Mouse (Mus musculus): ENCODE data around the gene Gm28053. TPM values are rescaled to one million over a fixed set of nuclear protein-coding genes. Genes with fewer than 3 reads are reported as not detected.
A peak's percentile ranks its signal among the peaks of the same experiment; 100 is the strongest.

Gm28053 gene
- polyA plus RNA-seq, 1 experiment from 2014 or later, result 0.94 TPM

DNA sequence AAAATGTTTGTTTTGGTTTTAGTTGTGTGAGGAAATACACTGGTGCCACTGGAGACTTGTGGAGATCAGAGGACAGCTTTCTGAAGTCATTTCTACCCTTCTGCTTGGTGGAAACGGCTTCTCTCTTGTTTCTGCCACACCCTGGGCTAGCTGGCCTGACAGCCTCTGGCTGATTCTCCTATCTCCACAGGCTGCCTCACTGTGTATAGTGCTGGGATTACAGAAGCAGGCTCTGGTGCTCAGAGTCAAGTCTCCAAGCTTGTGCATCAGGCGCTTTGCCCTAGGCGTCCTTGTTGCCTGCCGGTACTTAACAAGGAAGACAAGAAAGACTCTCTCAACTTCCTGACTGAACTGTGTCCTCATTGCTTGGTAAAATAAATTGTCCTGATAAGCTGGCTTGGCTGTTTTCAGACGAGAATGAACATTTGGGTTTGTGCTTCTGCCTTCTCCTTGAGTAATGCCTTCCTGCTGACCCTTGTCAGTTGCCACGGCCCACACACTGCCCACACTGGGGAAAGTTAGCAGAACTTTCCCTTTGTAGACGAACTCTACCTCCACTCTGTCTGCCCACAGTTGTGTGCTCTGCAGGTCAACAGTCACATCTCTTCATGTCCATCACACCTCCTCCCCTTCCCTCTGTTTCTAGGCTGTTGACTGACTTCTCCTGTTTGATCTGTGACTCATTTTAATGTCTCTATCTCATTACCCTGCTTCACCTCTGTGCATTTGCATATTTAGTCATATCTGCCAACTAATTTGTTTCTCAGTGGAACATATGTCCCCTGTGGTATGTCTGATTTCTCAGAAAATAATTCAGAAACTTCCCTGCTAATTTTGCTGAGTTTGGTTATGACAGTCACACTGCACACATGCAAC is 28.9 kb downstream of the Gm28053 start:
- 53% methylated on average over 7 of the region's 7 CpGs for WGBS

DNA sequence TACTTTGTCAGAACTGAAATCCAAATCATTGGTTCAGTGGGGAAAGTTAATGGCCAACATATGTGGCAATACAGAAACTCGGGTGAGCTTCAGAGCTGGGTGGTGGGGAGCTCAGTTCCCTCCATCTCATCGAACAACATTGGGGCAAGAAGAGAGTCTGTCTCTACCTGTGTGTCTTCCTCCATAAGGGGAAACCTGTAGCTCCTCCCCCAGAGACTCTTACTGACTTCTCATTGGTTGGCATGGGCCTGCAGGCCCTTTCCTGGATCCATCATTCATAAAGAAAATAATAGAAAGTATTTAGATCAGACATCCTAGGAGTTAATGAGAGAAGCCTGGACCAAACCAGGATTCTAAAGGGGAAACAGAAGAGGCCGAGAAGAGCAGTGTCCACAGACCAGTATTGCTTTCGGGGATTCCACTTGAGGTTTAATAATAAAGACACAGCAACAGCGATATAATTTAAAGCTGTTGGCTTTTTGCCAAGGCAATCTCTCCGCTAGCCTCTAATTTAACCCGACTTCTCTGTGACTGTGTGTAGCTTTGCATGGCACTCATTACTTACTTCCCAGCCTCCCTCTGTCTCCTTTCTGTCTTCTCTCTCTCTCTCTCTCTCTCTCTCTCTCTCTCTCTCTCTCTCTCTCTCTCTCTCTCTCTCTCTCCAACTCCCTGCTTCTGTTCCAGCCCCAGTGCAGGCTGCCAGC is 45.3 kb downstream of the Gm28053 start:
- no peak overlapping the region for H3K27ac ChIP-seq
- H3K27me3 ChIP-seq, result no peaks in the 10 kb centered on the region
- H3K9ac ChIP-seq, result no peak overlapping the region
- H3K4me3 ChIP-seq, result no peak overlapping the region
- whole genome bisulfite sequencing, result 42% methylated on average over 7 of the region's 7 CpGs
- no peaks in the 10 kb centered on the region for H3K4me1 ChIP-seq
- no peak for ATAC-seq (ENCODE audit: low FRiP score, low read depth)
- no peak overlapping the region for H3K4me2 ChIP-seq (replicated peaks)
- H3K9me3 ChIP-seq, result peaks cover 3% of the 10 kb centered on the region
- H3K36me3 ChIP-seq, result no peaks in the 10 kb centered on the region

More for the DNA sequence above, 28.9 kb downstream of the Gm28053 start:
- no peaks in the 10 kb centered on the region for H3K9me3 ChIP-seq
- no peak for ATAC-seq (ENCODE audit: low FRiP score, low read depth)
- H3K27me3 ChIP-seq, result peaks cover 37% of the 10 kb centered on the region
- H3K27ac ChIP-seq, result no peak overlapping the region
- no peak overlapping the region for H3K4me3 ChIP-seq
- peaks cover 8% of the 10 kb centered on the region for H3K4me1 ChIP-seq
- H3K9ac ChIP-seq, result no peak overlapping the region
- H3K4me2 ChIP-seq (replicated peaks), result no peak overlapping the region
- no peaks in the 10 kb centered on the region for H3K36me3 ChIP-seq

DNA sequence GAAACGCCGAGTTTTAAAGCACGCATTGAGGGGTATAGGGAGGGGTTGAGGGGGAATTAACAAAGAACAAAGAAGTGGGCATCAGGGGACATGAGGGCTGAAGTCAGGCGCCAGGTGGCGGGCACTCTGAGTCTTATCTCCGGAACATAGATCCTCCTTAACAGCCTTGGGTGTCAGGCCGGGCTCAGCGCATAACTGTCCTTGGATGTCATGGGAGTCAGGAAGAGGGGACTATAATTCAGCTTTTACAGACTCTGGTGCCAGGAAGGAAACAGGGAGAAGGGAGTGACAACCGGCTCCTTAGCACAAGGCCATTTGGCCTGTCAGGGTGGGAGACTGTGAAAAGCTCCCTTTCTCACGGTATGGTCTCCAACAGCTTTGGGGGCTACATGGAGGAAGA is 46.1 kb downstream of the Gm28053 start:
- ATAC-seq (ENCODE audit: low FRiP score, low read depth), result no peak

DNA sequence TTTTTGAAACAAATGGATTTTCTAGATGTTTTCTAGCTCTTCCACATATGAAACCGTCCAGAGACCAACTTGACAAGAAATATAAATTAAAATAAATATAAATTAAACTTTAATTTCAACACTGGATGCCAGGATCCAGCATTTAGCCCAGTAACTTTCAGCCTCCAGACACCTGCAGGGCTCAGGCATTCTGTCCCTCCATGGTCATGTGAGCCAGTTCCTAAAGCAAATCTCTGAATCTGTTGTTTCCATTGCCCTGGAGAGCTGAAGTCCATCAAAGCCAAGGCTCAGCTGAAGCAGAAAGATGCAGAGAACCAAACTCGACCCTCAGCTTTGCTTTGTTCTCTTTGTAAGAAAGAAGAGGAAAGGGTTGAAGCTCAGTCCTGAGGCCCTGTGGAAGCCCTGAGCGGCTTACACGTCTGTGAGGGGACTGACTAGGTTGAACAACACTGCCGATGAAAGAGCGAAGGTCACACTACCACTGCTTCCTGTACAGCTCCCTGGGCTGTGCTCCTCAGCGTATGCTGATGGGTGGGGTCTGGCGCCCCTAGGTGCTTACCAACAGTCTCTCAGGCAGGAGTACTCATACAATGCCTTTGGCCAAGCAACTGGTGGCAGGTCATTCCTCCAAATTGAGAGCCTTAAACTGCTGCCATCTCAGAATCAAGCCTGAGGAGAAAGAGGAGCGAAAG is 49.9 kb downstream of the Gm28053 start:
- WGBS, result 78% methylated on average over 9 of the region's 9 CpGs
- no peak overlapping the region for H3K4me3 ChIP-seq
- peaks cover 3% of the 10 kb centered on the region for H3K9me3 ChIP-seq
- no peaks in the 10 kb centered on the region for H3K27me3 ChIP-seq
- no peak overlapping the region for H3K9ac ChIP-seq
- no peaks in the 10 kb centered on the region for H3K4me1 ChIP-seq
- no peak overlapping the region for H3K27ac ChIP-seq
- no peak overlapping the region for H3K4me2 ChIP-seq (replicated peaks)
- no peaks in the 10 kb centered on the region for H3K36me3 ChIP-seq
- no peak for ATAC-seq (ENCODE audit: low FRiP score, low read depth)

More for the DNA sequence above, 46.1 kb downstream of the Gm28053 start:
- no peak overlapping the region for H3K4me3 ChIP-seq
- H3K27ac ChIP-seq, result no peak overlapping the region
- H3K4me2 ChIP-seq (replicated peaks), result no peak overlapping the region
- peaks cover 3% of the 10 kb centered on the region for H3K9me3 ChIP-seq
- H3K4me1 ChIP-seq, result no peaks in the 10 kb centered on the region
- H3K36me3 ChIP-seq, result no peaks in the 10 kb centered on the region
- H3K9ac ChIP-seq, result no peak overlapping the region
- 91% methylated on average over 10 of the region's 10 CpGs for WGBS
- H3K27me3 ChIP-seq, result no peaks in the 10 kb centered on the region

DNA sequence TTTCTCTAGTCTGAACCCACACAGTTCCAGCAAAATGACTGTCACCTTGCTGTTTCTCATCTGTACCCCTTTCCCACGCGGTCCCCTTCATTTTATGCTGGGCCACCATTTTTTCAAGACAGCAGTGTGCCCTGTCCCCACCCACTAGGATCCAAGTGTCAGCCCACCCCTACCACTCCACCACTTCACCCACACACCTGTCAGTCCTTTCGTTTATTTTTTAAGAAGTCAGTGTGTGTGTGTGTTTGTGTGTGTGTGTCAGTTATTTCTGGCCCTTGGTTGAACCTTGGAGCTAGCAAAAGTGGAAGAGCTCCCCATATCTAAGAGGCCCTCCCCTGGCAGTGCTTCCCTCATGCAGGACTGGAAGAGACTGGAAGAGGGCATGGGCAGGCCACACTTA is 50.5 kb downstream of the Gm28053 start:
- Histone ChIP-seq H3K36me3 (no peaks in the 10 kb centered on the region), H3K9ac (no peak overlapping the region), H3K4me3 (no peak overlapping the region), H3K9me3 (peaks cover 3% of the 10 kb centered on the region), H3K27ac (no peak overlapping the region), H3K4me2 (replicated peaks) (no peak overlapping the region), H3K27me3 (no peaks in the 10 kb centered on the region), H3K4me1 (no peaks in the 10 kb centered on the region)
- no peak for ATAC-seq (ENCODE audit: low FRiP score, low read depth)
- WGBS, result 80% methylated on average over 3 of the region's 3 CpGs

DNA sequence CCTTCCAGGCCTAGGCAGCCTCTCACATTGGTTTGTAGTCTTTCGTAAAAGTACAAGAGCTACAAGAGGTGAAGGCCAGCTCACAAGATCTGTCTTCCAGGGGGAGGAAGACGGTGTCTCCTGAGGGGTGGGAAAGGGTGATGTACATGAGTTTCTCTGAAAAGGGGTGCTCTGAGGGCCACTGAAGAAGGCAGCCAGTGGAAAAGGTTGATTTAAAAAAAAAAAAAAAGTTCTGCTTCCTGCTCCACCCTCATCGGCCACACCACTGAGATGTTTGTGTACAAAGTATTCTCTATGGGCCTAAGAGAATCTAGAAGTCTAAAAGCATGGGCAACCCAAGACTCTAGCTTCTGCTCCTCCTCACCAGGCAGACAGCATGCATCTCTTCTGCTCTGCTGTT is 52.3 kb downstream of the Gm28053 start, which contains the start of gene Gimap3:
Gimap3 (minus strand) TSS at position 156 of the 400 bp plus-strand sequence.
- no peak within 1 kb of the TSS for H3K9ac ChIP-seq
- no peak within 1 kb of the TSS for H3K4me3 ChIP-seq
- ATAC-seq (ENCODE audit: low FRiP score, low read depth), result no peak
- H3K4me2 ChIP-seq (replicated peaks), result no peak within 1 kb of the TSS
- H3K36me3 ChIP-seq, result no peaks in the 10 kb centered on the region
- no peaks in the 10 kb centered on the region for H3K9me3 ChIP-seq
- H3K4me1 ChIP-seq, result no peaks in the 10 kb centered on the region
- H3K27me3 ChIP-seq, result no peaks in the 10 kb centered on the region
- no peak within 1 kb of the TSS for H3K27ac ChIP-seq
- WGBS, result 93% methylated on average over 3 of the region's 3 CpGs

DNA sequence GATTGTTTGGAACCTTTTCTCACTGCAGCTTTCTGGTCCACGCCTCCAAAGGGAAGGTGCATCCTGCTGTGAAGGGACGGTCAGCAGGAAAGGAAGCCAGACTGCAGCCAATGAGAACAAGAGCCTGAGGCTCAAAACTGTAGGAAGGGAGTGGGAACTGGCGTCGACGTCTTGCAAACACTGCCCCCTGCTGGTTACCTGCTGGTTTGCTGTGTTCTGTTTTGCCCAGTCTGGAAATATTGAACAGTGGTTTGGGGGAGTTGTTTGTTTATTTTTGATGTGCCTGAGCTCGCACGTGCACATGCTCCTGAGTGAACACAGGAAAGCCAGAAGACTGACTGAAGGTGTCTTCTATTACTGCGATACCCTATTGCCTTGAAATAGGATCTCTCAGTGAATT is 53.6 kb downstream of the Gm28053 start:
- H3K9ac ChIP-seq, result no peak overlapping the region
- no peaks in the 10 kb centered on the region for H3K27me3 ChIP-seq
- no peaks in the 10 kb centered on the region for H3K9me3 ChIP-seq
- 10% methylated on average over 8 of the region's 8 CpGs for WGBS
- H3K36me3 ChIP-seq, result no peaks in the 10 kb centered on the region
- H3K27ac ChIP-seq, result no peak overlapping the region
- H3K4me3 ChIP-seq, result no peak overlapping the region
- no peak overlapping the region for H3K4me2 ChIP-seq (replicated peaks)
- no peaks in the 10 kb centered on the region for H3K4me1 ChIP-seq
- peak; percentile 59; the same call in 1 of the 2 replicates for ATAC-seq (ENCODE audit: low FRiP score, low read depth)

DNA sequence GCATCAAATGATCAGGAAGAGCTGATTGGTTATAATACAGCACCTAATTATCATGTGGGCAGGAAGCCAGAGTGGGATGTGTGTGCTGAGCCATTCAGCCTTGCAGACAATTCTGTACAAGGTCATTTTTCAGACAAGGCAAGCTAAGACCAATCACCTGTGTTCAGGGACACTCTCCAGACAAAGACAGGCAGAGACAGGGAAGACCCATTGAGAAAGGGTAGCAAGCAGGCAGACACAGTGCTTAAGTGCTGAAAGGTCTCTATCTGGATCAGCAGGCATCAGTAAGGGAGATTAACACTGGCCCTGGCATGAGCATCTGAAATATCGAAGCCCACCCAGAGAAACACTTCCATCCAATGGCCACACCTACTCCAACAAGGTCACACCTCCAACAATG is 66.0 kb downstream of the Gm28053 start:
- 94% methylated on average over 1 of the region's 1 CpGs for WGBS
- no peak for ATAC-seq (ENCODE audit: low FRiP score, low read depth)
- Histone ChIP-seq H3K9me3 (no peaks in the 10 kb centered on the region), H3K36me3 (no peaks in the 10 kb centered on the region), H3K4me3 (no peak overlapping the region), H3K4me2 (replicated peaks) (no peak overlapping the region), H3K27me3 (no peaks in the 10 kb centered on the region), H3K27ac (no peak overlapping the region), H3K9ac (no peak overlapping the region), H3K4me1 (no peaks in the 10 kb centered on the region)

DNA sequence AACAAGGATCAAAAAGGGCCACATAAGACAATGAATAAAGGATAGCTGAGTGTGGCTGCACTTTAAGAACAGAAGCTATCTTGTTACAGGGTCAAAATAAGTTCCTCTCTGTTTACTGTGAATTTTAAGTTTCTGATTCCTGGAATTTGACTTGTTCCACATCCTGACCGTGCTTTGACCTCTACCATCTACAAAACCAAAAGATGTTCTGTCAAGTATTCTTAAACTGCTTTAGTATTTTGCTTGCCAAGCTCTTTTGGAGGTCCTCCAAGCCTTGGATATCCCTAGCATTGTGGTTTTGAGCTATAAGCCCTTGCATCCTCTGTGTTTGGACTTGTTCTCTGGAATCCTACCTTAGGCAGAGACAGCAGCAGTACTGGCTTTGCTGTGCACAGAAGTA is 66.8 kb downstream of the Gm28053 start:
- no peaks in the 10 kb centered on the region for H3K4me1 ChIP-seq
- no peaks in the 10 kb centered on the region for H3K9me3 ChIP-seq
- H3K4me2 ChIP-seq (replicated peaks), result no peak overlapping the region
- H3K4me3 ChIP-seq, result no peak overlapping the region
- H3K36me3 ChIP-seq, result no peaks in the 10 kb centered on the region
- H3K9ac ChIP-seq, result no peak overlapping the region
- no peaks in the 10 kb centered on the region for H3K27me3 ChIP-seq
- 87% methylated on average over 1 of the region's 1 CpGs for WGBS
- no peak overlapping the region for H3K27ac ChIP-seq
- ATAC-seq (ENCODE audit: low FRiP score, low read depth), result no peak

DNA sequence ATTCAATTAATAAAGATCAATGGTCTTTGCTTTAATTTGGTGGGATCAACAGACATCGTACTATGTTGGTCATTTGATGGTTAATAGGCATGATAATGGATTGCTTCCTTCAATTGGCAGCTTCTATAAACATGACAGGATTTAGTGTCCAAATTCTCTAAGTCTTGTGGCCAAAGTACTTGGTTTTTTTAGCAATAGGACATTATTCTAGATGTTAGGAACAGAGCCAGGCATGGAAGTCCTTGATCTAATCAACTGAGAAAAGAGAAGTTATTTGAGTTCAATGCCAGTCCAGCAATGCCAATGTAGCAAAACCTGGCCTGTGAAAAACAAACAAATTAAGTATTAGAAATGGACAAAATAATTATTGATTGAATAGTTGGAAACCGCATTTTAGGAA is 67.2 kb downstream of the Gm28053 start:
- Histone ChIP-seq H3K4me3 (no peak overlapping the region), H3K36me3 (no peaks in the 10 kb centered on the region), H3K9ac (no peak overlapping the region), H3K27me3 (no peaks in the 10 kb centered on the region), H3K9me3 (no peaks in the 10 kb centered on the region), H3K4me1 (no peaks in the 10 kb centered on the region), H3K4me2 (replicated peaks) (no peak overlapping the region), H3K27ac (no peak overlapping the region)
- 74% methylated on average over 2 of the region's 2 CpGs for WGBS
- no peak for ATAC-seq (ENCODE audit: low FRiP score, low read depth)

DNA sequence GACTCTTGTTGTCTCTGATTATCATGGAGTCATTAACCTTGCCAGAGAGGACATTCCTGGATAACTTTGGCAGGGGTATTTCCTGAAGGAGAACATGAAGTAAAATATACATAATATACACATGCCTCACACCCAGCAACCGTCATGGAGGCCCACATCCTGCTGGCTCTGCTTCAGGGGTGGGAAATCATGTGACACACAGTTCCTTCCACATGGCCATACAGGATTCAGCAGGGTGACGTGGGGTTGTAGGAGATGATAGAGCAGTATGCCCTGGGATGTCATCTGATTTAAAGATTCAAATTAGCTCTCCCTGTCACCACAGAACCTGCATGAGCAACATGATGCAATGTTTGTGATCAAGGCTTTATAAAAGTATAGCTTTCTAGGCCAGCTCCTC is 69.5 kb downstream of the Gm28053 start:
- H3K4me1 ChIP-seq, result no peaks in the 10 kb centered on the region
- H3K27ac ChIP-seq, result no peak overlapping the region
- H3K9ac ChIP-seq, result no peak overlapping the region
- H3K9me3 ChIP-seq, result no peaks in the 10 kb centered on the region
- no peaks in the 10 kb centered on the region for H3K27me3 ChIP-seq
- no peak for ATAC-seq (ENCODE audit: low FRiP score, low read depth)
- H3K4me2 ChIP-seq (replicated peaks), result no peak overlapping the region
- no peaks in the 10 kb centered on the region for H3K36me3 ChIP-seq
- 83% methylated on average over 2 of the region's 2 CpGs for WGBS
- H3K4me3 ChIP-seq, result no peak overlapping the region

DNA sequence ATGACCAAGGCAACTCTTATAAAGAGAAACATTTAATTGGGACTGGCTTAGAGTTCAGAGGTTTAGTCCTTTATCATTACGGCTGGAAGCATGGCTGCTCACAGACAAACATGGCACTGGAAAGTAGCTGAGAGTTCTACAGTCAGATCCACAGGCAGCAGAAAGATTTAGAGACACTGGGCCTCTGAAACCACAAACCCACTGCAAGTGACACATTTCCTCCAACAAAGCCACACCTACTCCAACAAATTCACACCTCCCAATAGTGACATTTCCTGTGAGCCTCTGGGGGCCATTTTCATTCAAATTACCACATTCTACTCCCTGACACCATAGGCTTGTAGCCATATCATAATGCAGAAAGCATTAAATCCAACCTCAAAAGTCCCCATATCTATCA is 83.5 kb downstream of the Gm28053 start:
- WGBS, result 92% methylated on average over 1 of the region's 1 CpGs

More for the DNA sequence above, 83.5 kb downstream of the Gm28053 start:
- H3K4me1 ChIP-seq, result no peaks in the 10 kb centered on the region
- H3K9me3 ChIP-seq, result no peaks in the 10 kb centered on the region
- H3K27me3 ChIP-seq, result no peaks in the 10 kb centered on the region
- no peak overlapping the region for H3K4me3 ChIP-seq
- H3K4me2 ChIP-seq (replicated peaks), result no peak overlapping the region
- H3K36me3 ChIP-seq, result no peaks in the 10 kb centered on the region
- H3K27ac ChIP-seq, result no peak overlapping the region
- no peak overlapping the region for H3K9ac ChIP-seq
- no peak for ATAC-seq (ENCODE audit: low FRiP score, low read depth)
